Mouse (Mus musculus): ENCODE data around the gene Mgst2.

- no peak for TF ChIP-seq CTCF (conservative IDR thresholded peaks at IDR 0.05; ENCODE audit: low read length)
- no peak for TF ChIP-seq POU5F1 (IDR thresholded peaks at IDR 0.05; ENCODE audit: borderline replicate concordance, low read length)
These were observed 48.2 kb downstream of the Mgst2 start for GRCm38 (mm10) chr3:51708375-51708745.

Data from E14TG2a.4 (cell line).